Mouse (Mus musculus): ENCODE measurements around the gene P2rx6. TPM values are rescaled to one million over a fixed set of nuclear protein-coding genes. Genes with fewer than 3 reads are reported as not detected.

The P2rx6 gene
- total RNA-seq, 1 experiment, result 0.09 TPM

DNA sequence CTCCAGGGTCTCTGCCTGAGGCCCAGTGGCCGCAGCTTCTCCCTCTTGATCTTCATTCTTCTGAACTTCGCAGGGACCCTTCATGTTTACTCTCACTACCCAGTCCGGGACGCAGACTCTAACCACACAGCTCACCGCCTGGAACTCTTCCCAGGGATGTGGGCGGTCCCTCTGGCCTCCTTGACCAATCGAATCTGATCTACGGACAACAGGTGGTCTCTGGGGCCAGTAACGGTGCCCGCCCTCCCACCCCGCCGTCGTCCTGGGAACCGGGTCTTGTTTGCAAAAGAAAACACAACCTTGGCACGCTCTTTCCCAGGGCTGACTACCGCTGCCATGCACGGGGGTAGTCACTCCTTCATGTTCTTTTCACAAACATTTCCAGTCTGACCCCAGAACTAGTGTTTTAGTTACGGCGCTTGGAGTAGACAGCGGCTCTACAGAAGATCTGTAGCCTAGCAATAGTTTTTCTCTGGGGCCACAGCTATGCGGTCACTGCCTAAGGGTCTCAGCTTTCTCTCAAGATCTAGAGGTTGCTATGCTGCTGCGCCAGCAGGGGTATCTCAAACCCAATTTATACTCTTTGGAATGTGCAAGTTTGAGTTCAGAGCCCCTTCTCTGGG, 446 bp upstream of the P2rx6 start, which contains the start of gene Lrrc74b:
Gene Lrrc74b, minus strand, starts transcription at position 120 of the 623 bp plus-strand sequence.
- Histone ChIP-seq H3K9ac (ENCODE audit: insufficient read depth, low read depth, low read length, poor library complexity, severe bottlenecking) (peak within 1 kb of the TSS; percentile 61), H3K4me3 (ENCODE audit: insufficient read depth in 1 of 2, low read depth in 1 of 2, low read length in 2 of 2, poor library complexity in 1 of 2, severe bottlenecking in 1 of 2) (peak within 1 kb of the TSS; percentile 43 to 64), H3K27ac (ENCODE audit: insufficient read depth, low read depth, low read length, poor library complexity, severe bottlenecking) (no peak within 1 kb of the TSS), H3K9me3 (ENCODE audit: control insufficient read depth, insufficient read depth, low read depth, low read length) (no peaks in the 10 kb centered on the region), H3K36me3 (ENCODE audit: control insufficient read depth, insufficient read depth, low read length, poor library complexity, severe bottlenecking) (no peaks in the 10 kb centered on the region), H3K4me1 (ENCODE audit: control insufficient read depth in 2 of 2, insufficient read depth in 2 of 2, low read length in 2 of 2, poor library complexity in 1 of 2) (peaks cover 2 to 24% of the 10 kb centered on the region in 2 experiments; a peak in 3 of 4 replicates)
- peak; percentile 61 for DNase-seq (ENCODE audit: low read depth, low spot score)
- TF ChIP-seq ZNF384 (IDR thresholded peaks at IDR 0.05; ENCODE audit: low read depth, low read length), result no peak
- TF ChIP-seq CHD2 (IDR thresholded peaks at IDR 0.05; ENCODE audit: low read depth, low read length), result no peak
- TF ChIP-seq HCFC1 (IDR thresholded peaks at IDR 0.05; ENCODE audit: borderline replicate concordance, insufficient read depth, low read length), result no peak
- no peak for TF ChIP-seq MAFK (IDR thresholded peaks at IDR 0.05; ENCODE audit: insufficient read depth, low read depth, low read length)
- no peak for TF ChIP-seq ZC3H11A (IDR thresholded peaks at IDR 0.05; ENCODE audit: borderline replicate concordance, low read depth, low read length)
- in situ Hi-C loops (cut with MboI; ENCODE audit: low sequenced_read_pairs in 2 of 2, unreplicated experiment in 2 of 2), result no loop called here

DNA sequence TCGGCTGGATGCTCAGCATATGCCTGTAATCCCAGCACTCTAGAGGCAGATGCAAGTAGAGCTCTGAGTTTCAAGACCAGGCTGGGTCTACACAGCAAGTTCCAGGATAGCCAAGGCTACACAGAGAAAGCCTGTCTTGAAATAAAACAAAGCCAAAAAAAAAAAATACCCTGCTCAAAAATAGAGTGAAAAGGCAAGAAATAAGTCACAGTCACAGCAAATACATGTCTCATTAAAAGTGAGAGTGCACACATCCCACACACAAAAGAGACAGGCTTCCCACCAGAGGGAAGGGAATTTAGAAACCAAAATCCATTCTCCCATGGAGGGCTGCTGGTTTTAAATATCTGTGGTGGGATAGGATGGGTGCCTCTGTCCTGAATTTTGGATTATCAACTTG, 1.9 kb downstream of the P2rx6 start:
- no peaks in the 10 kb centered on the region for H3K9me3 ChIP-seq (ENCODE audit: control insufficient read depth, insufficient read depth, low read depth, low read length)
- in situ Hi-C loops (cut with MboI; ENCODE audit: low sequenced_read_pairs in 2 of 2, unreplicated experiment in 2 of 2), result no loop called here
- H3K4me3 ChIP-seq (ENCODE audit: insufficient read depth in 1 of 2, low read depth in 1 of 2, low read length in 2 of 2, poor library complexity in 1 of 2, severe bottlenecking in 1 of 2), result no peak overlapping the region
- TF ChIP-seq CHD2 (IDR thresholded peaks at IDR 0.05; ENCODE audit: low read depth, low read length) (no peak), ZNF384 (IDR thresholded peaks at IDR 0.05; ENCODE audit: low read depth, low read length) (no peak), ZC3H11A (IDR thresholded peaks at IDR 0.05; ENCODE audit: borderline replicate concordance, low read depth, low read length) (no peak), HCFC1 (IDR thresholded peaks at IDR 0.05; ENCODE audit: borderline replicate concordance, insufficient read depth, low read length) (no peak), MAFK (IDR thresholded peaks at IDR 0.05; ENCODE audit: insufficient read depth, low read depth, low read length) (no peak)
- DNase-seq (ENCODE audit: low read depth, low spot score), result no peak
- no peak overlapping the region for H3K9ac ChIP-seq (ENCODE audit: insufficient read depth, low read depth, low read length, poor library complexity, severe bottlenecking)
- H3K36me3 ChIP-seq (ENCODE audit: control insufficient read depth, insufficient read depth, low read length, poor library complexity, severe bottlenecking), result no peaks in the 10 kb centered on the region
- H3K4me1 ChIP-seq (ENCODE audit: control insufficient read depth in 2 of 2, insufficient read depth in 2 of 2, low read length in 2 of 2, poor library complexity in 1 of 2), result peaks cover 2 to 18% of the 10 kb centered on the region in 2 experiments; a peak in 3 of 4 replicates
- no peak overlapping the region for H3K27ac ChIP-seq (ENCODE audit: insufficient read depth, low read depth, low read length, poor library complexity, severe bottlenecking)

DNA sequence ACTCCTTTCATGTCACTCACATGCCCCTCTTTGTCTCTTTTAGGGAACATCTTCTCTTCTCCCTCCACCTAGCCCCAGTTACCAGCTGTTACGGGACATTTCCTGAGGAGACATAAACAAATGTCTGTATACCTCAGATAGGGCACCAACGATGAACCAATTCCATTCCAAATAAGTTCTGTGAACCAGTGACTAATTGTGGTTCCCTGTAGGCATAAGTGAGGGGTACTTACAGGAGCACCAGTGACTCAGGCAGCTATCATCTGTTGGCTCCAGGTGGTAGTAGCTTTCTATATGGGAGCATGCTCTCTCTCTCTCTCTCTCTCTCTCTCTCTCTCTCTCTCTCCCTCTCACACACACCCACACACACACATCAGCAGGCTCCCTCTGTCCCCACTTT, 2.5 kb downstream of the P2rx6 start:
- Histone ChIP-seq H3K9me3 (ENCODE audit: control insufficient read depth, insufficient read depth, low read depth, low read length) (no peaks in the 10 kb centered on the region), H3K4me1 (ENCODE audit: control insufficient read depth in 2 of 2, insufficient read depth in 2 of 2, low read length in 2 of 2, poor library complexity in 1 of 2) (peaks cover 2 to 15% of the 10 kb centered on the region in 2 experiments; a peak in 3 of 4 replicates), H3K27ac (ENCODE audit: insufficient read depth, low read depth, low read length, poor library complexity, severe bottlenecking) (no peak overlapping the region), H3K9ac (ENCODE audit: insufficient read depth, low read depth, low read length, poor library complexity, severe bottlenecking) (no peak overlapping the region), H3K4me3 (ENCODE audit: insufficient read depth in 1 of 2, low read depth in 1 of 2, low read length in 2 of 2, poor library complexity in 1 of 2, severe bottlenecking in 1 of 2) (no peak overlapping the region), H3K36me3 (ENCODE audit: control insufficient read depth, insufficient read depth, low read length, poor library complexity, severe bottlenecking) (no peaks in the 10 kb centered on the region)
- DNase-seq (ENCODE audit: low read depth, low spot score), result no peak
- in situ Hi-C loops (cut with MboI; ENCODE audit: low sequenced_read_pairs in 2 of 2, unreplicated experiment in 2 of 2), result no loop called here
- TF ChIP-seq ZC3H11A (IDR thresholded peaks at IDR 0.05; ENCODE audit: borderline replicate concordance, low read depth, low read length), result no peak
- no peak for TF ChIP-seq HCFC1 (IDR thresholded peaks at IDR 0.05; ENCODE audit: borderline replicate concordance, insufficient read depth, low read length)
- no peak for TF ChIP-seq MAFK (IDR thresholded peaks at IDR 0.05; ENCODE audit: insufficient read depth, low read depth, low read length)
- no peak for TF ChIP-seq ZNF384 (IDR thresholded peaks at IDR 0.05; ENCODE audit: low read depth, low read length)
- TF ChIP-seq CHD2 (IDR thresholded peaks at IDR 0.05; ENCODE audit: low read depth, low read length), result no peak

DNA sequence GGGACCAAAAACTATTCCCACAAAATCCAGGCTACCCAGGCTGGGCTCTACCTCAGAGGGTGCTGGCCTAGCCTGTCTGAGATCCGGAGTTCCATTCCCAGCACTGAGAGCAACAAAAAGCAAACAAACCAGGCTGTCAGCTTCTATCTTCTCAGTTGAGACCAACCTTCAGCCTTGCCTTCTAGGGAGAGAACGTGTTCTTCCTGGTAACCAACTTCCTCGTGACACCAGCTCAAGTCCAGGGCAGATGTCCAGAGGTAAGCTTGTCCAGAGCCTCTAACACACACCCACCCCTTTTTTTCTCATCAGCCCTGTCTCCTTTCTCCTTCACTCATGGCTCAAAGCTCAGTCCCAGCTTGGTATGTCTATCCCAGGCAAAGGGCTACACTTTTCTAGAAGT, 3.1 kb downstream of the P2rx6 start:
- Histone ChIP-seq H3K9me3 (ENCODE audit: control insufficient read depth, insufficient read depth, low read depth, low read length) (no peaks in the 10 kb centered on the region), H3K36me3 (ENCODE audit: control insufficient read depth, insufficient read depth, low read length, poor library complexity, severe bottlenecking) (no peaks in the 10 kb centered on the region), H3K9ac (ENCODE audit: insufficient read depth, low read depth, low read length, poor library complexity, severe bottlenecking) (no peak overlapping the region), H3K4me3 (ENCODE audit: insufficient read depth in 1 of 2, low read depth in 1 of 2, low read length in 2 of 2, poor library complexity in 1 of 2, severe bottlenecking in 1 of 2) (no peak overlapping the region), H3K4me1 (ENCODE audit: control insufficient read depth in 2 of 2, insufficient read depth in 2 of 2, low read length in 2 of 2, poor library complexity in 1 of 2) (peaks cover 2 to 12% of the 10 kb centered on the region in 2 experiments; a peak in 3 of 4 replicates), H3K27ac (ENCODE audit: insufficient read depth, low read depth, low read length, poor library complexity, severe bottlenecking) (no peak overlapping the region)
- in situ Hi-C loops (cut with MboI; ENCODE audit: low sequenced_read_pairs in 2 of 2, unreplicated experiment in 2 of 2), result no loop called here
- TF ChIP-seq HCFC1 (IDR thresholded peaks at IDR 0.05; ENCODE audit: borderline replicate concordance, insufficient read depth, low read length) (no peak), ZC3H11A (IDR thresholded peaks at IDR 0.05; ENCODE audit: borderline replicate concordance, low read depth, low read length) (no peak), CHD2 (IDR thresholded peaks at IDR 0.05; ENCODE audit: low read depth, low read length) (no peak), MAFK (IDR thresholded peaks at IDR 0.05; ENCODE audit: insufficient read depth, low read depth, low read length) (no peak), ZNF384 (IDR thresholded peaks at IDR 0.05; ENCODE audit: low read depth, low read length) (no peak)
- no peak for DNase-seq (ENCODE audit: low read depth, low spot score)

Data from ES-E14 (cell line).